Mouse (Mus musculus) embryo, embryonic 11.5 days (tissue): Measurements from ENCODE around the gene Dirc2.

ENCODE experiments used
- DNase-seq: peaks from one replicate; pipeline ENCODE4 v3.0.0-alpha.2; 2012; ENCODE audit warnings: low read depth, low spot score

The Dirc2 gene

DNA sequence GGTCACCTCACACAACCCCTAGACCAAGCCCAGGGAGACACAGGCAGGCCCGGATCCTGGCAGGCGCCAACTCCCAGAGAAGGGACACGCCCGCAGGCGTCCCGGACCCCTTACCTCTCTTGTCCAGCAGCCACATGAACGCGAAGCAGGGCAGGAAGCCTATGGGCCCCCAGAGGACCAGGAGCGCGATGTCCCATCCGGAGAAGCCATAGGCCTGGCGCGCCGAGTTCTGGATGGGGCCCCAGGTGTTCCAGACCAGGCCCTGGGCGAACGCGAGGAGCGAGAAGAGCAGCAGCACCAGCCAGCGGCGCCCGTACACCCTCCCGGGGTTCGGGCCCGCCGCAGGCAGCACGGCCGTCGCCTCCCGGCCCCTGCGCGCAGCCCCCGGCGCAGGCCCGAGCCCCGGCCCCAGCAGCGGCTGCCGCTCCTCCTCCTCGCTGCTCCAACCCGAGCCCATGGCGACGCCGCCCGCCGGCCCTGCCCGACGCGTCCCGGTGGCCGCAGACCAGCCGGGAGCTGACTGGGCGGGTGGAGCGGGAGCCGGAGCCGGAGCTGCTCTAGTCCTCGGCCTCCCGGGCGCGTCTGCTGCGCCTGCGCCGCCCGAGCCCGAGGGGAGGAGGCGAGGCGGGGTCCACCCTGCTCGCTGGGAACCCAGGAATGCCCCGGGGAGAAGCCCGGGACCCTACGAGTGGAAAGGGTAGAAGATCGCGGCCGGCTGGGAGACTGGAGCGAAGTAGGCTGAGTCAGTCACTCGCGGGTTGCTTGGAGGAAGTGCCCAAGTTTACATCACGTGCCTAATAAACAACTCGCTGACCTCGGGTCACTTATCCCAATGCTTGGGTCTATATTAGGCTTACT, at the start of gene Dirc2:
TSS of gene Dirc2 (minus strand) at position 572 of the 858 bp plus-strand sequence.
- peak; percentile 51 for DNase-seq

- peak; percentile 52 for DNase-seq
Observed at GRCm38 (mm10) chr16:35817255-35818089, 48.3 kb upstream of the Dirc2 start.

- no peak for DNase-seq
Observed at GRCm38 (mm10) chr16:35813119-35813518, 44.0 kb upstream of the Dirc2 start.

GRCm38 (mm10) chr16:35808838-35809237, 39.7 kb upstream of the Dirc2 start:
- DNase-seq: no peak

DNA sequence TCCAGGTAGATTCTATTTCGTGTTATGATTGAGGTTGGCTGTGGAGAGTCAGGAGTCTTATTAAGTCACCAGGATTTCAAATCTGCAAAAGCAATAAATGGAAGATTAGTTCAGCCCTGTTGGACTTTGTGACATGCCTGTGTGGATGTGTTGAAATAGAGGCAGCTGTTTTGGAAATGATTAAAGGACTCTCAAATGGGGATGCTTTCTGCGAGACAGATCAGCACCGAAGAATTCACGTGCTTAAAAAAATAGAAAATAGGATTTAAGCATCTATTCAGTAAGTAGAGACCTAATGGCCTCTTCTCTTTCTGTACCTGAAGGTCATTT, 38.5 kb upstream of the Dirc2 start:
- no peak for DNase-seq

DNA sequence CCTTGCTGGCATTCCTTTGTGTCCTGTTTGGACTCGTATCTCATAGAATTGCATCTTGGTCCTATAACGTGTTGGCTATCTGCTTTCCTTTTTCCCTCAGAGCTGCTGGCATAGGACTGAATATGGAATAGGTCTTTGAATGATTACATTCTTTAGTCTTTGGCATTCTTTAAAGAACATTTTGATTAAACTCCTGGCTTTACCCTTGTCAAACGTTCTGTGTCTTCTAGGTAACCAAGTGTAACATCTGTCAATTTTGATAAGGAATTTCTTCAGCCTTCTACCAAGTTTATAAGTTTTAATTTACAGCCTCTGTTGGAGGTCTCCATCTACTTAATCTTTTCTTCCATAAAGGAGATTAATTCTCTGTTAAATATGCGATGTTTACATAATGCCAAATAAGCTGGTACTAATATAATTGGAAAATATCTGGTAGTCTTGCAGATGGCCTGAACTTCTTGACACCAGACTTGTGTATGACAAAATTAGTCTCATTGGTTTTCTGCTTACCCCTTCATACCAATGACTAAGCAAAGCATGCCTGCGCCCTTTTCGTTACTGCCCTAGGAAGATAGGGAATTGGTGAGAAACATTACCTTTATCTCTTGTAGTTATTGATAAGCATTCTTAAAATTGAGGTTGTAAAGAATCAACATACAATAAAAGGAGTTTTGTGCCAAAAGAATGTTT, 38.0 kb upstream of the Dirc2 start:
- DNase-seq: no peak

DNA sequence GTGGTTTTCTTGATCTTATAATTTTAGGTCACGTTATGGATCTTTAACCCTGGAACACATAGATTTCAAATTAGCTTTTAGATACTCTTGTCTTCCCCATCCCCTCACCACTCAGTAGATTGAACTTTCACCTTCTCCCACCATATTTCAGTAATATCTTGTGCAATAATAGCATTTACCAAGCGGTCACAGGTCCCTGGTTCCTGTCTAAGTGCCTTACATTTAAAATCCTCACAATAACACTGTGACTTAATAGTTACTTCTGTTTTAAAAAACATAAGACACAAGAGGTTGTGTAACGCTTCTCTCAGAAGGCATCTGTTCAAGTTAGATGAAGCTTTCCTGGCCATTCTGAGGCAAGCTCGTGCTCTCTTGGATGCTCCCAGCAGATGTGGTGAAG, 34.6 kb upstream of the Dirc2 start:
- no peak for DNase-seq

- DNase-seq: no peak
Observed at GRCm38 (mm10) chr16:35802163-35802562, 33.0 kb upstream of the Dirc2 start.

DNA sequence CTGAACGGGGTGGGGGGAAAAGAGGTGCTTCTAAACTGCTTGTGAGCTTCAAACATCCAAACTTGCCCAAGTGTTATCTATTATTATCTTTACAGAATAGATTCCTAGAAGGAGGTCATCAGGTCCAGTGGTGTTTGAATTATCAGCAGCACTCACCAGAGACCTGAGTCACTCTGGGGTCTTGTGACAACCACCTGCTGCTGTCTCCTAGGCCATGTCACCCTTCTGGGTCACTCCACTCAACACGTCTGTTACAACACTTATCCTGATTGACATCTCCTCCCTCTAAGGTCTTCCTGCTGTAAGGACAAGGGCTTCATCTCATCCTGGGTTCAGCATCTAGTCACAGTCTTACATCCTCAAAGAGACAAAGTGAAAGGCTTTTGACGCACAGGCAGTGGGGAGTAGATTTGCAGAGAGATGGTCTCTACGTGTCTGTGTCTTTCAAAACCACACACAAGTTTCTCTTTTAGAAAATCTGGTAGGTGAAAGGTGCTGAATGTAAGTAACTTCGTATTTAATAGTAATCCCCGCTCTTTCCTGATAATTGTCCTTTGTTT, 22.9 kb upstream of the Dirc2 start:
- DNase-seq: no peak

GRCm38 (mm10) chr16:35788330-35788729, 19.2 kb upstream of the Dirc2 start:
- DNase-seq: no peak

- no peak for DNase-seq
Observed at GRCm38 (mm10) chr16:35787568-35788189, 18.5 kb upstream of the Dirc2 start.

DNA sequence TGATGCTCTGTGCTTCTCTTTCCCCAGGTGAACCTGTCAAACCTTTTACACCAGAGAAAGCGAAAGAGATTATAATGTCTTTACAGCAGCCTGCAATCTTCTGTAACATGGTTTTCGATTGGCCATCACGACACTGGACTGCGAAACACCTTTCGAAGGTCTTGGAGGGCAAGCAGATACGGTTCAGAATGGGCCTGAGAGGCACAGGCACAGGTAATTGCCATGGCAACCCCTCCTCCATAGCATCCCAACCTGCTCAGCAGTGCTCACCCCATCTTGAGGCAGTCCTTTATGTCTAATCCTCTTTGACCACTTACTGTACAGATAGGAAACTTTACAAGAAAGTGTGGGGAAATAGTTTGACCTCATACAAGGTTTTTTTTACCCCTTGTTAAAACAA, 18.0 kb upstream of the Dirc2 start:
- DNase-seq: no peak

DNA sequence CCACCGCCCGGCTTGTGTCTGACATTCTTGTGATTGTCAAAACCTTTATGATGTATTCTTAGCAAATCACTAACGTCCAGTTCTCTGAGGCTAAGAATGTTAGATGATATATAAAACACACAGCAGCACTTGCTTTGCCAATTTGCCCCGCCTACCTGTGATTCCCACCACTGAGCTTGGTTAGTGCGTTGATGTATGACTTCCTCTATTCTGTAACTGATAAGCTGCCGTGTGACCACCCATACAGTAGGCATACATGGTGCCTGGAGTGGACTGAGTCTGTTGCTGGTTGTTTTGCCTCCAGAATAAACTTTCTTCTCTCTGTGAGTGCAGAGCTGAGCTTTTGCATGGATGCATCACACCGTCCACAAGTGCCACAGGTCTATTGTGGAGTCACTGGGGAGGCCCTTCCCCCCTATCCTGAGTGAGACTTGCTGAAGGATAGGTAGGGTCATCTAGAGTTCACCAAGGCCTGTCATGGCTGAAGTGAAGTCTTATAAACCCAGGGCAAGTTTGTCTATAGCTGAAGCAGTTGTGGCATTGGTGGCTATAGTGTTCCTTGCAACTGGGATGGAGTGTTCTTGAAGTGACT, 15.1 kb upstream of the Dirc2 start:
- no peak for DNase-seq

DNA sequence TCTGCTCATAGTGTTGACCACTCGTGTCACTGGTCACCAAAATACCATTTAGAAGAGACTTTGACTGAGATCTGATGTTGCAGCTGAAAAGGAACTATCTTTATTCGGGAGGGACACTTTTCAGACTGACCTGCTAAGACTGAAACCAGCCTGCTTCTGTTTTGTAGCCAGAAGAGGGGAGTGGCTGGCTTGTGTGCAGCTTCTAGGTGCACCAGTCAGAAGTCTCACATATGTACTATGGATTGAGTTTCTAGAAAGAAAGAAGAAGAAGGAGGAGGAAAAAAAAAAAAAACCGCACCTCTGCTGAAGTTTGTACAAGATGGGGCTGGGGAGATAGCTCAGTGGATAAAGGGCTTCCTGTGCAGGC, 14.0 kb upstream of the Dirc2 start:
- DNase-seq: no peak

DNA sequence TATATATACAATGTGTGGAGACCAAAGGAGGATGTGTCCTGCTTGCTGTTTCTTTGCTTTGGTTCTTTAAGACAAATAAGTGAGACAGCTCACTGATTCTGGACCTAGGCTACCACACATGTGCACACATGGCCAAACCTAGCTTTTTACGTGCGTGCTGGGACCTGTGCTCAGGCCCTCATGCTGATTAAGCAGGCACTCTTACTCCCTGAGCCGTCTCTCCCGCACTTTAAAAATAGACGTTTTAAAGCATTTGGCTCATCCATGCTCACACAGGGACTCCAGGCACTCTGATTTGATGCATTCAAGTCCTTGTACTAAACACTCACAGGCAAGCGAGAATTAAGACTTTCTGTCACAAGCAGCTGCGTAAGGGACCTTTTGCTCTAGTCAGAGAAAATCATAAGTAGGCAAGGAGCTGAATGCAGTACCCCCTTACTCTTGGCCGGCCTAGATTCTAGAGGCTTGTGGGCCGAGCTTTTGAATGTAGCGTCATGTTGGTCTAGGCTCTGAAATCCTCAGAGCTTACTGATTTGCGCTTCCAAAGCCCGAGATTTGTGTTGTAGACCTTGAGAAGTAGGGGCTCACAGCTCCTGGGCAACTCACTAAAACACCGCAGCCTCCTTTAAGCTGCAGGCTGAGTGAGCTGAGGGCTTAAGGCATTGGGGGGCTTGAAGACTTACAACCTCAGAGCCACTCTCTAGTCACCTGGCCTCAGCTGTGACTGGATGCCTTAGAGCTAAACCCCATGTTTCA, 13.5 kb upstream of the Dirc2 start:
- DNase-seq: no peak

DNA sequence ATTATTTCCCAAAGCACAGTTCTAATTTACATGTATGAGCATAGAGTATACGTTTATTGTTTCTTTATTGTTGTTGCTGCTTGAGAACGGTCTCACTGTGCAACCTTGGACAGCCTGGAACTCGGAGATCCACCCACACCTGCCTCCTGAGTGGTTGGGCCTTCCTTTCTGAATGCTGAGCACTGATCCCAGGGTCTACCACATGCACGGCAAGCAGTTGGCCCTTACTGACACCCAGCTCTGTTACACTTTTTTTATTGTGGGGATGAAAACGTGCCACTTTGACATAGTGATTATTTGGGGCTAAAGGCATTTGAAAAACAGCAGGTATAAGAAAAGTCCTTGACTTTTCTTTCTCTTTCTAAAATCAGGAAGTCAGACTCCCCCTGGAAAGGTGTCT, 12.5 kb upstream of the Dirc2 start:
- no peak for DNase-seq

DNA sequence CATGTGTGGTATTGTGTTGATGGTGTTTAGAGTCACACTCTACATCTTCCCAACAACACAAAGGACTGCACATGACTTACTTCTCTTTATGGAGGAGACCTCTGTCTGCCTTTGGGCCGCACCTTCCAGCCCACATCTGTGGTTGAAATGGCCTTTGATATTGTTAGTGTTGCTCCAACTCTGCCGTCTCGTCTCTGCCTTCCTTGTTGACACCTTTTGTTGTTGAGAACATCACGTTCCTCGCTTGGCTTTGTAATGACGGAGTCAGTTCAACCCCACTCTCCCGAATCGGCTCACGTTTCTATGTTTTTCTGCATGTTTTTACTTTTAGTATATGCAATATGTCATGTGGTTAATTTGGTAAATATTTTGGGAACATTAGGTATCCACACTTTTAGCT, 11.9 kb upstream of the Dirc2 start:
- no peak for DNase-seq

DNA sequence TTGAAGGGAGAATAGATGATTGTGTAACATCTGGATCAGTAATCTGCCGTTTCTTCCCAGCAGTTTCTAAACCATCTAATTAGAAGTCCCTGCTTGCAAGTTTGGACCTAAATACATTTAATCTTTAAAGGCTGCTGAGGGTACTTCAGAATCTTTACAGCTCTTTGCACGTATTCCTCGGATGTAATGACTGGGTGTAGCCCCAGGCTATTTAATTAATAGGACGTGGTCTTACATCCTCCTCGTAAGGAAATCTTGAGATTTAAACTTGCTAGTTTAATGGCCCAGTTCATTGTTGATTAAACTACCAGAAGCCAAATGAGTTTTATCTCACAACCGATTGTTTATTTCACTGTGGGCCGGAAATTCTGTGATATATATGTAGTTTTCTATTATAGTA, 10.5 kb upstream of the Dirc2 start:
- no peak for DNase-seq

DNA sequence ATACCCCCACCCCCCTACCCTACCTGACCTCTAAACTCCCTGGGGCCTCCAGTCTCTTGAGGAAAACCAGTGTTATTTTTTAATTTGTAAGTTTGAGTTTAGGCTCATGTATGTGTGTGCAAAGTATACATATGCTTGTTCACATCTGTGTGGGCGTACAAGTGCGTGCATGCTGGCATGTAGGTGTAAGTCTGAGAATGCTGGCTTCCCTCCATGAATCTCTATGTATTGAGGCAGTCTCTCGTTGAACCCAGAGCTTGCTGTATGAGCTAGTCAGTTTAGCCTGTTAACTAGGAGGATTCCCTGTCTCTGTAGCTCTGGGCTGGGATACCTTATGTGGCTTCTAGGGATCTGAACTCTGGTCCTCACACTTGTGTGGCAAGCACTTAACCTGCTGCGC, 8.6 kb upstream of the Dirc2 start:
- DNase-seq: no peak

- no peak for DNase-seq
Observed at GRCm38 (mm10) chr16:35776737-35777136, 7.6 kb upstream of the Dirc2 start.

GRCm38 (mm10) chr16:35775835-35776234, 6.7 kb upstream of the Dirc2 start:
- DNase-seq: no peak
